Mouse (Mus musculus) neural tube, embryonic 12.5 days (tissue): ENCODE results near the gene Shmt1. TPM values are rescaled to one million over a fixed set of nuclear protein-coding genes. Genes with fewer than 3 reads are reported as not detected.

Source experiments
- ATAC-seq: fragments of 200-750 bp; cut with Nextera tagmentation; 2 replicates; pipeline ENCODE4 v1.8.0; 2017; ENCODE audit warnings: low read depth, mild to moderate bottlenecking, moderate TSS enrichment, moderate library complexity; ENCODE audit not compliant: low FRiP score
- H3K27ac ChIP-seq: fragments of 300-500 bp; sonication (generic); 2 replicates; pipeline ENCODE4 v1.5.1; 2016
- H3K27me3 ChIP-seq: fragments of 300-500 bp; sonication (generic); replicated peaks from 2 replicates; pipeline ENCODE4 v1.6.1; 2016; ENCODE audit warnings: mild to moderate bottlenecking
- H3K36me3 ChIP-seq: fragments of 300-500 bp; sonication (generic); 2 replicates; pipeline ENCODE4 v1.6.1; 2016; ENCODE audit warnings: mild to moderate bottlenecking
- H3K4me1 ChIP-seq: fragments of 300-500 bp; sonication (generic); 2 replicates; pipeline ENCODE4 v1.6.1; 2016
- H3K4me2 ChIP-seq: fragments of 300-500 bp; sonication (generic); replicated peaks from 2 replicates; pipeline ENCODE4 v1.6.1; 2016; ENCODE audit warnings: mild to moderate bottlenecking
- H3K4me3 ChIP-seq: fragments of 300-500 bp; sonication (generic); 2 replicates; pipeline ENCODE4 v1.5.1; 2016
- H3K9ac ChIP-seq: fragments of 300-500 bp; sonication (generic); 2 replicates; pipeline ENCODE4 v1.6.1; 2016; ENCODE audit warnings: mild to moderate bottlenecking
- H3K9me3 ChIP-seq: fragments of 300-500 bp; sonication (generic); 2 replicates; pipeline ENCODE4 v1.6.1; 2016; ENCODE audit warnings: mild to moderate bottlenecking
- WGBS: fragments of 180-500 bp; shearing (Covaris S2); methylation state at CpG from one replicate; pipeline ENCODE4 v1.1.7; 2016; 5-methylcytosine and 5-hydroxymethylcytosine counted together
- polyA plus RNA-seq: library from polyadenylated mRNA; unstranded; fragments of >200 nt; fragmentation: Nextera tagmentation; extraction: Ambion mirVana; gene quantifications from 2 replicates; pipeline ENCODE4 v1.2.1, GENCODE M21; 2016

Gene Shmt1
- polyA plus RNA-seq, 1 experiment from 2014 or later: 23.4 TPM

DNA sequence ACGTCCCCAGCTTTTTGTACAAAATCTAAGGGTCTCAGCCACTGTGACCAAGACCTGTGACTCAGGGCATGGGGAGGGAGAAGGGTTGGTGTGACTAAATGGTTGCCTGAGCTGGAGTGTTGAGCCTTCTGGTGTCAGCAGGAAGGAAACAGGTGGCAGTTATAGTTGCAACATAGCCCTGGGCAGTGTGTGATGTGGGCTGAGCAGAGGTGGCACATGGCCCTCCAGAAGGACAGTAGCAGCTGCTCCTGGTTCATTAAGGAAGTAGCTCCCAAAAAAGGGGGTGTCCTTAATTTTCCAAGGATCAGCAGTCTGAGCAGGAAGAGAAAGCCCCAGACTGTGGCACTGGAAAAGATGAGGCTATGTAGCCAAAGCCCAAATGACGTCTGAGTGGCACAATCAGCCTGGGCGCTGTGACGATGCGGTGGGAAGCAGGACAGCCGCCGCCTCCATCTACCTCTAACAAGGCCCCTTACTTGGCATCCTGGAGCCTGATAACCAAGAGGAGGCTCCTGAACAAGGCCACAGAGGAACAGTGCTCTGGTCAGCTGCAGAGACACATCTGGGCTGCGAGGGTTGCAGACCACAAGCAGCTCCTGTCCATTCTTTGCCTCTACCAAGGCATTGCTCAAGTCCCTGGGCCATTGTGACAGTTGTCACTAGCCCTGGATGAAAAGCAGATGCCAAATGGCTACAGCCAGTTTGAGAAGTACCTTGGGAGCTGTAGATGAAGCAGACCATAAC, 27.2 kb downstream of the Shmt1 start:
- Histone ChIP-seq H3K4me3 (no peak overlapping the region), H3K9me3 (no peaks in the 10 kb centered on the region), H3K4me1 (peaks cover 47% of the 10 kb centered on the region), H3K9ac (peak overlapping the region; percentile 38), H3K27ac (no peak overlapping the region), H3K27me3 (no peaks in the 10 kb centered on the region), H3K36me3 (peaks cover 67% of the 10 kb centered on the region), H3K4me2 (no peak overlapping the region)
- no peak for ATAC-seq
- 95% methylated on average over 8 of the region's 8 CpGs for WGBS

DNA sequence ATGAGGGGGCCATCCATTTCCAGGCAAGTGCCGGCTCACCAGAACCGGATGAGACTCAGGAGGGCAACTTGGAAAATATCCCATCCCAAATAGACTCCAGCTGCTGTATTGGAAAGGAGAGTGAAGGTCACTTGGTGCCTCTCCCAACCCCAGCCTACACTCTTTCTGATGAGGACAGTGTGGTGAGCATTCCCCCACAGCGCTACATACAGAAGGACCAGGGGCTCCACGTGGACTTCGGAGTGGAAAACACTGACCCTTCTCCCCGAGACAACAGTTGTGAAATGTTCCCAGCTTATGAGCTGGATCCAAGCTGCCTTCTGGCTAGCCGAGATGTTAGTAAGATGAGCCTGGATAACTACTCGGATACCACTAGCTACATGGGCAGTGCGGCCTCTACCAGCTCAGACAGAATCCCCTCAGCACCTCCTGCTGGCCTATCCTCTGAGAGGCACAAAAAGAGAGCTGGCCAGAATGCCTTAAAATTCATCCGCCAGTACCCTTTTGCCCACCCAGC, 31.8 kb downstream of the Shmt1 start:
- peak overlapping the region; percentile 26; the same call in 1 of the 2 replicates for H3K9ac ChIP-seq
- 91% methylated on average over 10 of the region's 10 CpGs for WGBS
- H3K4me2 ChIP-seq: peak overlapping the region; percentile 83
- no peaks in the 10 kb centered on the region for H3K9me3 ChIP-seq
- no peak overlapping the region for H3K27ac ChIP-seq
- H3K27me3 ChIP-seq: no peaks in the 10 kb centered on the region
- H3K4me3 ChIP-seq: peak overlapping the region; percentile 16; the same call in 1 of the 2 replicates
- H3K36me3 ChIP-seq: peaks cover 34% of the 10 kb centered on the region
- peaks cover 66% of the 10 kb centered on the region for H3K4me1 ChIP-seq
- no peak for ATAC-seq

DNA sequence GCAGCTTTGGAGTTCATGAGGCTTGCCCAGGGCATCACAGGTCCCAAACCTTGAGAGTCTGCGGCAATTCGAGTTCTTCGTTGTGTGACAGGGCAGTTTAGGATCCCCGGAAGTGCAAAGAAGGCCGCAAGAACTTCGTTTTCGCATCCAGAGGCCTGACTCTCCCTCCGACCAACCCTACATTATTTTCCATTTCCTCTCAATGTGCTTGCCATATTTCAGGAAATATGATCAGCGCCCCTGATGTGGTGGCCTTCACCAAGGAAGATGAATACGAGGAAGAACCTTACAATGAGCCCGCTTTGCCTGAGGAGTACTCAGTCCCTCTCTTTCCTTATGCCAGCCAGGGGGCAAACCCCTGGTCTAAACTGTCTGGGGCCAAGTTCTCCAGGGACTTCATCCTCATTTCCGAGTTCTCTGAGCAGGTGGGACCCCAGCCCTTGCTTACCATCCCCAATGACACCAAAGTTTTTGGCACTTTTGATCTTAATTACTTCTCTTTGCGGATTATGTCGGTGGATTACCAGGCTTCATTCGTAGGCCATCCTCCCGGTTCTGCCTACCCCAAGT, 33.6 kb downstream of the Shmt1 start:
- H3K27ac ChIP-seq: no peak overlapping the region
- WGBS: 26% methylated on average over 16 of the region's 16 CpGs
- no peak for ATAC-seq

DNA sequence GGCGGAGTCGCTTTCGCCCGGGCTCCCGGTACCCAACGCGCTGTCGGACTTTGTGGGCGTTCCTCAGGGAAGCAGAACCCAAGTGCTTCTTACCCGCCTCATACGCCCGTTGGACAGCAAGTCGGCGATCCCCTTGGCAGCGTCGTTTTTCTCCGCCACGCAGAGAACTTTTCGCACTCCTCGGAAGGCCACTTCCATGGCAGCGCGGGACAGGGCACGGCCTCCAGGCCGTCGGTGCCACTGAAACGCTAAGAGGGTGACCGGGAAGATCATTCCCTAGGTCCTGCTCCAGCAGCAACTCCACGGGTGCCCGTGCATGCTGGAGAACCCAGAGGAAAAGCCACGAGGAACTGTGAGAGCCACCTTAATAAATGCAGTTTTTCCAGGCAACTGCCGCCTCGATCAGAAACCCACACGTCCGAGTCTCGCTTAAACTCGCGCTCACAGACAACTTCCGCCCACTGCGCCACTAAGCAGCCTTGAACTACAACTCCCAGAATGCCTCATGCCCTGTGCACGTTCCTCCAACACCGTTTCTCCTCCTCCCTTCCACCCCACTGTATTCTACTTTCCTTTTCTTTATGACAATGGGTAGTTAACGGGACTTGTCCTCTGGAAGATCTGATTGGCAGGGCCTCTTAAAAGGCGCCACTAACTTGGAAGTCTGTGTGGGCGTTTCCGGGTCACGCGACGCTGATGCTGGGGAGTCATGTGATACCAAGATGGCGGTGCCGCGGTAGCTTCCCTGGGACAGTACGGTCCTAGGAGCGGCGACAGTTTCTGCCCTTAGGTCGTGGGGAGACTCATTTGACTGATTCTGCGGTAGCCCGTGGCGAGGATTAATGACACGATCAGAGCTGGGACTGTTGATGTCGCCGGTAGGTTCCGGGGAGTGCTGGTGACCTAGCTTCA, 34.4 kb downstream of the Shmt1 start, which contains the start of the genes Top3a and Smcr8:
Gene Top3a (minus strand): TSS at position 537 of the 912 bp plus-strand sequence.
Gene Smcr8 (plus strand): TSS at position 696 of the 912 bp plus-strand sequence.
- Histone ChIP-seq H3K36me3 (peaks cover 15% of the 10 kb centered on the region; the same call in 1 of the 2 replicates), H3K9me3 (no peaks in the 10 kb centered on the region), H3K4me1 (peaks cover 57% of the 10 kb centered on the region), H3K27me3 (no peaks in the 10 kb centered on the region), H3K4me2 (peak within 1 kb of the TSS; percentile 83), H3K9ac (peak within 1 kb of the TSS; percentile 72), H3K4me3 (peak within 1 kb of the TSS; percentile 78), H3K27ac (no peak within 1 kb of the TSS)
- WGBS: under 1% methylated on average over 62 of the region's 62 CpGs
- peak; percentile 98 for ATAC-seq

More for the DNA sequence above, 33.6 kb downstream of the Shmt1 start:
- Histone ChIP-seq H3K4me2 (peak overlapping the region; percentile 83), H3K4me1 (peaks cover 63% of the 10 kb centered on the region), H3K9ac (peak overlapping the region; percentile 72), H3K36me3 (peaks cover 20% of the 10 kb centered on the region), H3K4me3 (peak overlapping the region; percentile 78), H3K27me3 (no peaks in the 10 kb centered on the region), H3K9me3 (no peaks in the 10 kb centered on the region)

DNA sequence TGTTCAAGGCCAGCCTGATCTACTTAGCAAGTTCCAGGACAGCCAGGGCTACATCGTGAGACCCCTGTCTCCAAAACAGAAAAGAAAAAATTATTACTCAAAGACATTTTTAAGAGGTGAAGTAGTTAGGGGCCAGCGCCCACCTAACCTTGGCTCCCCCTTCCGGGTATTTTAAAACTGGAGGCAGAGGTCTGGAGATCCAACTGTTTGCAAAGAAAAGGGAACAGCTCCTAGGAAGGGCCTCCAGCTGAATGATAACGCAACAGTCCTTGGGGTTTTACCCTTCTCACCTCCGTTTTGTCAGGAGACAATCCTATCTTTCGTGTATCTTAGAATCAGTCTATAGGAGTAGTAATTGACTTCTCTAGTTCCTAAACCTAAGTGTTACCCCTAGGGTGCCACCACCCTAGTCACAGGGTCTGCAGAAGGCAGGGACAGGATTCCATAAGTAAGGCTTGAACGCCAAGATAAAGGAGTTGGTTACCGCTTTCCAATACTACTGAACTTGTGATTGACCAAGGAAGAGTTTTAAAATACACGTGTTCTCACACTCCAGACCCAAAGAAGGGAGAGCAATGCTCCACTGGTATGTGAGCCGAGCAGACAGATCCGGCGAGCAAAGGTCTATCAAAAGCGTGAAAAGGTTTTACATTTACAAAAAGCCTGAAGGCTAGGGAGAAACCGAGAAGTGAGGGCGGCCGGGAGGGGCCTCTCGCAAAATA, 35.2 kb downstream of the Shmt1 start:
- Histone ChIP-seq H3K4me2 (peak overlapping the region; percentile 83), H3K4me1 (peaks cover 49% of the 10 kb centered on the region), H3K36me3 (peaks cover 13% of the 10 kb centered on the region; the same call in 1 of the 2 replicates), H3K9ac (peak overlapping the region; percentile 72), H3K27ac (no peak overlapping the region), H3K27me3 (no peaks in the 10 kb centered on the region), H3K9me3 (no peaks in the 10 kb centered on the region), H3K4me3 (peak overlapping the region; percentile 78)
- 7% methylated on average over 17 of the region's 17 CpGs for WGBS
- no peak for ATAC-seq

DNA sequence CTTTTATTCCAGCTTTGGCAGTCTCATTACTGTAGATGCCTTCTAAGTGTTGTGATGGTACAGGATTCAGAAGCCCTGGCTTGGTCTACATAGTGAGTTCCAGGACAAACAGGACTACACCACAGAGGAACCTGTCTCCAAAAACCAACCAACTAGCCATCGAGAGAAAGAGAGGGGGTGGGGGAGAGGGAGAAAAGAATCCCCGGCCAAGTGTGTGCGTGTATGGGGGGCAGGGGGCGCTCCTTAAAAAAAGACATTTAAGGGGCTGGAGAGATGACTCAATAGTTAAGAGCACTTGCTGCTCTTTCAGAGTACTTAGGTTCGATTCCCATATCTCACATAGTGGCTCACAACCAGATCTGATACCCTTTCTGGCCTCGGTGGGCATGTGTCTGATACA, 35.9 kb downstream of the Shmt1 start:
- H3K27ac ChIP-seq: no peak overlapping the region
- H3K4me3 ChIP-seq: peak overlapping the region; percentile 78; the same call in 1 of the 2 replicates
- no peak for ATAC-seq
- peak overlapping the region; percentile 72; the same call in 1 of the 2 replicates for H3K9ac ChIP-seq
- peaks cover 42% of the 10 kb centered on the region for H3K4me1 ChIP-seq
- peak overlapping the region; percentile 83 for H3K4me2 ChIP-seq
- H3K36me3 ChIP-seq: peaks cover 11% of the 10 kb centered on the region; the same call in 1 of the 2 replicates
- H3K9me3 ChIP-seq: no peaks in the 10 kb centered on the region
- no peaks in the 10 kb centered on the region for H3K27me3 ChIP-seq
- WGBS: 62% methylated on average over 6 of the region's 6 CpGs

DNA sequence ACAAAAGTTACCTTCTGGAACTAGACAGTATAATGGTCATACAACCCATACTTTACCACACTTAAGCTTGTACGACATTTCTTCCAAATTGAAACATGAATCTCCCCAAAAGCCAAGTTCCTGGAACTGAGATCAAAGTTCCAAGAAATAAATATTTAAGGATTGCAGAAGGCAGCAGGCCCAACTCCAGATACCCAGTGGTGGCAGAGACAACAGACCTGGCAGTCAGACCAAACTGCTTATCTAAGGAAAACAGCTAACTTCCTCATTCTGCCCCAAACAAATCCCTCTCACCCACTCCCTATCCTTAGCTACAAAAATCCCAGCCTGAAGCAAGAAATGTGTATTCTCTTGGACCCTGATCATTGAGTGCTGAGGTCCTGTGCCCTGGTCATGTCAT, 36.7 kb downstream of the Shmt1 start:
- Histone ChIP-seq H3K4me1 (peaks cover 35% of the 10 kb centered on the region), H3K36me3 (peaks cover 11% of the 10 kb centered on the region; the same call in 1 of the 2 replicates), H3K4me2 (0 out of 2 replicates have a peak overlapping the region, but pooled peaks have one; percentile 83), H3K9ac (no peak overlapping the region), H3K27me3 (no peaks in the 10 kb centered on the region), H3K9me3 (no peaks in the 10 kb centered on the region), H3K4me3 (no peak overlapping the region), H3K27ac (no peak overlapping the region)
- 88% methylated on average over 1 of the region's 1 CpGs for WGBS
- ATAC-seq: no peak

DNA sequence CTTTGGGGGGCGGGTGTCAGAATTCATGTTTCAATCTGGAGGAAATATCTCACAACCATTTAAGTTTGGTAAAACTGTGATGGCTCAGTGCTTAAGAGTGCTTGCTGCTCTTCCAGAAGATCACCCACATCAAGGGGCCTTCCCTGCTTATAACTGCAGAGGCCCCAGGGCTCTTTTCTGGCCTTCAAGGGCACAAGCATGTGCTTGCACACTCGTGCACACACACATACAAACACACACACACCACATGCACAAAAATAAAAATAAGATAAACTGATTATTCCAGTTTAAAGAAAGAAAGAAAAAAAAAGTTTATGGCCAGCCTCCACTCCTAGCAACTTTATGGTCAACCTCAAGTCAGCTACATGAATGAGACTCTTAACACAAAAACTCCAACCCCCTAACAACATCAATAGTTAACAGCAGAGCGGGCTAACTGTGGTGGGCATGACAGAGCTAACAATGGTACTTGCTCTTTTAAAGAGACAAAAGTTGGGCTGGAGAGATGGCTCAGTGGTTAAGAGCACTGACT, 37.3 kb downstream of the Shmt1 start:
- ATAC-seq: no peak
- Histone ChIP-seq H3K4me2 (no peak overlapping the region), H3K27me3 (no peaks in the 10 kb centered on the region), H3K4me3 (no peak overlapping the region), H3K9me3 (no peaks in the 10 kb centered on the region), H3K36me3 (peaks cover 5% of the 10 kb centered on the region; the same call in 1 of the 2 replicates), H3K9ac (no peak overlapping the region), H3K4me1 (peaks cover 29% of the 10 kb centered on the region), H3K27ac (no peak overlapping the region)
- WGBS: 82% methylated on average over 3 of the region's 3 CpGs

DNA sequence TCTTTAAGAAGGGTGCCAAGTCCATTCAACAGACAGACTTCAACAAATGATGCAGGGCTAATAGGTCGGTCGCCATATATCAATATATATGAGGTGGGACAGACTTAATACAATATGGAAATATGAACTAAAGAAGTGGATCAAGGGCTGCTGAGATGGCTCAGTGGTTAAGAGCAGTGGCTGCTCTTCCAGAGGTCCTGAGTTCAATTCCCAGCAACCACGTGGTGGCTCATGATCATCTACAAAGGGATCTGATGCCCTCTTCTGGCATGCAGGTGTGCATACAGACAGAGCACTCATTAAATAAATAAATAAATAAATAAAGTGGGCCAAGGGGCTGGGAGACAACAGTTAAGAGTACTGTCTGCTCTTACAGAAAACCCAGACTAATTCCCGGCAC, 39.4 kb downstream of the Shmt1 start:
- WGBS: 83% methylated on average over 4 of the region's 4 CpGs
- ATAC-seq: no peak

DNA sequence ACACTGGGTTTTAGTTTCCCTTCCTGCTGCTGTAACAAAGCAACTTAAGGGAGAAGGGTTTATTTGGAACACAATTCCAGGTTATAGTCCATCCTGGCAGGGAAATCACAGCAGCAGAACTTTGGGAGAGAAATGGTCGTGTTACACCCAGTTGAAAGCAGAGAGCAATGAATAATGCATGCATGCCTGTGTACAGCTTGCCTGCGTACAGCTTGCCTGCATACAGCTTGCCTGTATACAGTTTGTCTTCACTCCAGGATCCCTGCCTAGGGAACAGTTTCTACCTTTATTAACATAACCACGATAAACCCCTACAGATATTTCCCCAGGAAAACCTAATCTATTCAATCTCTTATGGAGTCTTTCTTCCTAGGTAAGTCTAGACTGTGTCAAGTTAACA, 40.7 kb downstream of the Shmt1 start:
- Histone ChIP-seq H3K4me1 (peaks cover 7% of the 10 kb centered on the region), H3K9me3 (no peaks in the 10 kb centered on the region), H3K27ac (no peak overlapping the region), H3K4me3 (no peak overlapping the region), H3K9ac (no peak overlapping the region), H3K4me2 (no peak overlapping the region), H3K27me3 (no peaks in the 10 kb centered on the region), H3K36me3 (no peaks in the 10 kb centered on the region)
- WGBS: 79% methylated on average over 3 of the region's 3 CpGs
- no peak for ATAC-seq

More for the DNA sequence above, 39.4 kb downstream of the Shmt1 start:
- no peak overlapping the region for H3K27ac ChIP-seq
- H3K4me3 ChIP-seq: no peak overlapping the region
- H3K4me1 ChIP-seq: peaks cover 14% of the 10 kb centered on the region
- no peaks in the 10 kb centered on the region for H3K9me3 ChIP-seq
- H3K4me2 ChIP-seq: no peak overlapping the region
- no peaks in the 10 kb centered on the region for H3K36me3 ChIP-seq
- H3K27me3 ChIP-seq: no peaks in the 10 kb centered on the region
- H3K9ac ChIP-seq: no peak overlapping the region

DNA sequence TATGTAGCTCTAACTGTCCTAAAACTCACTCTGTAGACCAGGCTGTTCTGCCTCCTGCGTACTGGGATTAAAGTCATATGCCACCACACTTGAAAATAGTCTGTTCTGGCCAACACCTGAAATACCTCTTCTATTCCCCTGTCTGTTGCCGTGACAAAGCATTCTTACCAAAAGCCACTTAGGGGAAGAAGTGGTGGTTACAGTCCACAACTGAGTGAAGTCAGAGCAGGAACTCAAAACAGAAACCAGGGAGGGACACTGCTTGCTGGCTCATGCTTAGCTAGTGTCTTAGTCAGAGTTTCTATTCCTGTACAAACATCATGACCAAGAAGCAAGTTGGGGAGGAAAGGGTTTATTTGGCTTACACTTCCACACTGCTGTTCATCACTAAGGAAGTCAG, 42.2 kb downstream of the Shmt1 start:
- Histone ChIP-seq H3K4me1 (no peaks in the 10 kb centered on the region), H3K4me3 (no peak overlapping the region), H3K27ac (no peak overlapping the region), H3K27me3 (no peaks in the 10 kb centered on the region), H3K9me3 (no peaks in the 10 kb centered on the region), H3K9ac (no peak overlapping the region), H3K36me3 (no peaks in the 10 kb centered on the region), H3K4me2 (no peak overlapping the region)
- 85% methylated on average over 2 of the region's 2 CpGs for WGBS
- no peak for ATAC-seq
